Mouse (Mus musculus): ENCODE measurements around the gene G6pdx.

DNA sequence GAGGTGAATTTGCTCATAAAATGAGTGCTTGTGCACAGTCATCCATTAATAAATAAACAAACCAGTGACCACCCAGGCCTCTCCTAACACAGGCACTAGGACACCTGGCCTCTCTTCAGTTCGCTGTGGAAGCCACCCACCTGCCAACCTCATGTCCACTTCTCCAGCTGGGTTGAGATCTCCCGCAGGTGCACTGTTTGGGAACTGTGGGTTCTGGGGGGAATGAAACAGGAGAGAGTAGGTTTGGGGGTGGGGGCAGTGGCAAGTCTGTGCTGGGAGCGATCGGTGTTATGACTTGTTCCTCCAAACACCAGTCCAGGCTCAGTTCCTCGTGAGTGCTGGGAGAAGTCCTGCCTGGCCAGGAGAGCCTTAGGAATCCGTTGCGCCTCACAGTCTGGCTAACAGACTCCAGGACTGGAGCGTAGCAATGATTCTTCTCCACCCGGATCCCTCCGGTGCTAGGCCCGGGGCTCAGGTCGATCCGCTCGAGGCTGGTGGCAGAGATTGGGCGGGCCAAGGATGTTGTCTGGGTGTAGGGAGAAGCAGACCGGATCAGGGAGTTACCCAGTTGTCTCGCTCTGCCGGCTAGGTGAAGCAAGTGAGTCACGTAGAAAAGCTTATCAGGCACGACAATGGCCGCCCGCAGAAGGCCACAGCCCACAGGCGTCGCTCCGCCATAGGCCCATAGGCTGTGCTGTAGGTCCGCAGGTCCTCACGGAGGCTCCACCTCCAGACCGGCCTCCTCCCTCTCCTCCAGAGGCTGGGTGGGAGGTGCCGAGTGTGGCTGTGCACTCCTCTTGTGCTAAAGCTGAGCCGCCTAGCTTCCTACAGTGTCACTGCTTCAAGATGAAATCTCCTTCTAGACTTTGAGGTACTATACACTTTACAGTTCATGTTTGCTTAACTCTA, 36.2 kb downstream of the G6pdx start, which contains the start of the genes Fam3a and Ikbkg:
- TF ChIP-seq CTCF (conservative IDR thresholded peaks at IDR 0.05; ENCODE audit: low read length) (no peak), NANOG (IDR thresholded peaks at IDR 0.05; ENCODE audit: borderline replicate concordance, low read length) (no peak)
